Mouse (Mus musculus): ENCODE data around the gene Acvr1.

The Acvr1 gene

GRCm38 (mm10) chr2:58557045-58557845 lies 9.7 kb downstream of the Acvr1 start:
- no peak for DNase-seq (ENCODE audit: low read depth, low spot score)

GRCm38 (mm10) chr2:58552296-58552695 lies 14.7 kb downstream of the Acvr1 start:
- DNase-seq (ENCODE audit: low read depth, low spot score): no peak

GRCm38 (mm10) chr2:58551866-58552265 lies 15.1 kb downstream of the Acvr1 start:
- DNase-seq (ENCODE audit: low read depth, low spot score): no peak

- no peak for DNase-seq (ENCODE audit: low read depth, low spot score)
Observed at GRCm38 (mm10) chr2:58550488-58550887, 16.5 kb downstream of the Acvr1 start.

GRCm38 (mm10) chr2:58549960-58550359 lies 17.0 kb downstream of the Acvr1 start:
- no peak for DNase-seq (ENCODE audit: low read depth, low spot score)

GRCm38 (mm10) chr2:58548943-58549342 lies 18.0 kb downstream of the Acvr1 start:
- DNase-seq (ENCODE audit: low read depth, low spot score): no peak

- DNase-seq (ENCODE audit: low read depth, low spot score): no peak
Observed at GRCm38 (mm10) chr2:58546264-58546663, 20.7 kb downstream of the Acvr1 start.

GRCm38 (mm10) chr2:58544368-58544767 lies 22.6 kb downstream of the Acvr1 start:
- no peak for DNase-seq (ENCODE audit: low read depth, low spot score)

GRCm38 (mm10) chr2:58543252-58543651 lies 23.7 kb downstream of the Acvr1 start:
- no peak for DNase-seq (ENCODE audit: low read depth, low spot score)

- no peak for DNase-seq (ENCODE audit: low read depth, low spot score)
Observed at GRCm38 (mm10) chr2:58538196-58538595, 28.8 kb downstream of the Acvr1 start.

- DNase-seq (ENCODE audit: low read depth, low spot score): no peak
Observed at GRCm38 (mm10) chr2:58536796-58537195, 30.2 kb downstream of the Acvr1 start.

- no peak for DNase-seq (ENCODE audit: low read depth, low spot score)
Observed at GRCm38 (mm10) chr2:58535233-58535632, 31.7 kb downstream of the Acvr1 start.

GRCm38 (mm10) chr2:58534379-58534778 lies 32.6 kb downstream of the Acvr1 start:
- no peak for DNase-seq (ENCODE audit: low read depth, low spot score)

- no peak for DNase-seq (ENCODE audit: low read depth, low spot score)
Observed at GRCm38 (mm10) chr2:58533521-58534001, 33.4 kb downstream of the Acvr1 start.

GRCm38 (mm10) chr2:58532260-58532850 lies 34.6 kb downstream of the Acvr1 start:
- DNase-seq (ENCODE audit: low read depth, low spot score): no peak

GRCm38 (mm10) chr2:58530521-58530920 lies 36.4 kb downstream of the Acvr1 start:
- no peak for DNase-seq (ENCODE audit: low read depth, low spot score)

- DNase-seq (ENCODE audit: low read depth, low spot score): no peak
Observed at GRCm38 (mm10) chr2:58529860-58530440, 37.0 kb downstream of the Acvr1 start.

- DNase-seq (ENCODE audit: low read depth, low spot score): no peak
Observed at GRCm38 (mm10) chr2:58529384-58529783, 37.6 kb downstream of the Acvr1 start.

GRCm38 (mm10) chr2:58527786-58528185 lies 39.2 kb downstream of the Acvr1 start:
- no peak for DNase-seq (ENCODE audit: low read depth, low spot score)

- DNase-seq (ENCODE audit: low read depth, low spot score): no peak
Observed at GRCm38 (mm10) chr2:58524356-58524755, 42.6 kb downstream of the Acvr1 start.

- DNase-seq (ENCODE audit: low read depth, low spot score): no peak
Observed at GRCm38 (mm10) chr2:58523894-58524293, 43.1 kb downstream of the Acvr1 start.

GRCm38 (mm10) chr2:58523097-58523496 lies 43.9 kb downstream of the Acvr1 start:
- no peak for DNase-seq (ENCODE audit: low read depth, low spot score)

GRCm38 (mm10) chr2:58521621-58522020 lies 45.3 kb downstream of the Acvr1 start:
- no peak for DNase-seq (ENCODE audit: low read depth, low spot score)
